Mouse (Mus musculus) Muller cell, postnatal 12 days (primary cell): Measurements from ENCODE around the gene D130043K22Rik.

Experiments used
- DNase-seq: peaks from one replicate; pipeline ENCODE4 v3.0.0-alpha.2; 2015; ENCODE audit errors: inconsistent ontology term

The D130043K22Rik gene

DNA sequence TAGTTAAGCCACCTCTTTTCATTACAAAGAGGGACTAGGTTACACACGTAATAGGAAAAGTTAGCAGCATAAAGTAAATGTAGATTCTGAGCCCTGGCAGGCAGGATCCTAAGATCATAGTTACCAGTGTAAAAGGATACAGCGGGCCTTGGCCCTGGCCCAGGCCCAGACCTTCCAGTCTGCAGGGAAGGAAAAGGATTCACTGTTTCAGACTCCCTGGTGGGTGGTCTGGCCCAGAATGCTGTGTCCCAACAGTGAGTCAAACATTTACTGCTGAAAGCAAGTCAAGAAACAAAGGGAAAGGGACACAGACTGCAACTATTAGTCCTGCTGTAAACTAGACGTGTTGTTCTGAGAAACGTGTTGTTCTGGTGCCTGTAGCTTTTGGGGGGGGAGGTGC is 100.6 kb downstream of the D130043K22Rik start:
- DNase-seq: peak; percentile 94

GRCm38 (mm10) chr13:24947158-24947557 is 102.2 kb downstream of the D130043K22Rik start:
- DNase-seq: no peak

DNA sequence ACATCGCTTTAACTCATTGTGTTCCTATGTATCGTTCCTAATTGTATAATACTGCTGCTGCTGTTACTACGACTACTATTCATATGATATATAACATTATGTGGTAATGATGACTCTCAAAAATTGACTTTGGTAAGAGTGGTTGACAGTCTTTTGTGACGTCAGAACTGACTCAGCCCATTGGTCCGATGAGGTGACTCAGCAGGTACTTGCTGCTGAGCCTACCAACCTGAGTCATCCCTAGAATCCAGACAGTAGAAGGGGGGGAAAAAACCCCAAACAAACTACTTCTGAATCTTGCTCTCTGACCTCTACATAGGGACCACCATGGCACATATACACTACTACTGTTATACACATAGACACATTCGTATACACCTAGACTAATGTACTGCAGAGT is 103.9 kb downstream of the D130043K22Rik start:
- DNase-seq: no peak
